Mouse (Mus musculus): ENCODE data around the gene Anks3. TPM values are rescaled to one million over a fixed set of nuclear protein-coding genes. Genes with fewer than 3 reads are reported as not detected.

Anks3 gene
- polyA plus RNA-seq, 1 experiment from 2014 or later = 21.6 TPM

DNA sequence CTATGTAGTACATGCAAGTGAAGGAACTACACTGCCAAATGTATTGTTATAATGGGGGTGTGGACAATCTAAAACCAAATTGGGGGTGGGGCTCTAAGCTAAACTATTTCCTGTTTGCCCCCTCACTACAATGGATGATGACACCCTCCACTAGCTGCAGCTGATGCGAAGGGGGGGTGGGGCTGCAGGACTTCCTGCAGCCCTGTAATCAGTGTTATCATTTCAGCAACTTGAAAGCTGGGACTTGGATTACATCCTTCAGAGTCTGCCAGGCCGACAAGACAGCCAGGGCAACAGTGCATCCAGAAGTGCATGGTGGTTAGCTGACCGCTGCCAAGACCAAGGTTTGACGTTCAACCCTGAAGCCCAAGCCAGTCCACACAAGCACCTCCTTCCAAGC lies 7.6 kb upstream of the Anks3 start:
- Histone ChIP-seq H3K36me3 (ENCODE audit: control insufficient read depth, insufficient read depth, low read length) (no peaks in the 10 kb centered on the region), H3K4me3 (ENCODE audit: low read depth, low read length) (no peak overlapping the region), H3K9ac (ENCODE audit: low read length) (no peak overlapping the region), H3K9me3 (ENCODE audit: control insufficient read depth, low read length) (no peaks in the 10 kb centered on the region), H3K4me2 (replicated peaks; ENCODE audit: low read depth) (no peak overlapping the region), H3K27ac (replicated peaks) (no peak overlapping the region), H3K27me3 (ENCODE audit: control insufficient read depth, insufficient read depth, low read length) (no peaks in the 10 kb centered on the region), H3K4me1 (replicated peaks; ENCODE audit: control insufficient read depth, insufficient read depth) (no peaks in the 10 kb centered on the region)
- 76% methylated on average over 4 of the region's 4 CpGs for WGBS
- ATAC-seq (ENCODE audit: low FRiP score, low TSS enrichment) (no peak), DNase-seq (ENCODE audit: low spot score) (no peak)
- TF ChIP-seq CTCF (IDR thresholded peaks at IDR 0.05; ENCODE audit: low read depth) (no peak), EP300 (optimal IDR thresholded peaks at IDR 0.05) (no peak)

DNA sequence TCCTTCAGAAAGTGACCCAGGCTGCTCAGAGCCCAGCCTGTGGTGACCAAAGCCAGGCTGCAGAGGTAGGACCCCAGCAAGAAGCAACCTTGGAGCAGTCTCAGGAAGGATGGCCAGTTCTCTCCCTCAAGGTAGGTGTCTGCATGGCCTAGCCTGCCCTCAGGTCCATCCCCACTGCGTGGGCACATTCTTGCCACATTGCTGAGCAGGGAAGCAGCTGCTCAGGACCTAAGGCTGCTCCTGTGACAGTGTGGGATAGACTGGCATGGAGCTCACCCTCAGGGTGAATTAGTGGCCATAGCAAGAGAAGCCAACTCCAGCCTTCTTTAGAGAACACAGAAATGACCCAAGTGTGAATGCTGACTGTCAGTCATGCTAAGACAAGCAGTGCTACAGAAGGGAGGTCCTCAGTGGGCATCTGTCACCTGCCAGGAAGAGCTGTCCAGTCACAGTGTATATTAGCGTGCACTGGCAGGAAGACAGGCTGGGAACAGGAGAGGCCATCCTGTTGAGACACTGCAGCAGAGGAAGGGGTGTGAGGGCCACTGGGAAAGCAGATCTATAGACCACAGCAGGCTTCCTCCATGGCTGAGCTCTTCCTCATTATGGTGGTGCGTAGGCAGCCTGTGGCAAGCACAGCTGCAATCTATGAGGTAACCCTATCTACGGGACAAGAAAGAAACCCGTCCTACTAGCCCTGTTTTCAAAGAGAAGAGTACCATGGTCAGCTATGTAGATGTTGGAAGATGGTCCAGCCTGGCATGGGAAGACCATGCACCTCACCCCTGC lies 5.2 kb upstream of the Anks3 start:
- H3K9me3 ChIP-seq (ENCODE audit: control insufficient read depth, low read length) = no peaks in the 10 kb centered on the region
- no peak overlapping the region for H3K4me2 ChIP-seq (replicated peaks; ENCODE audit: low read depth)
- no peaks in the 10 kb centered on the region for H3K27me3 ChIP-seq (ENCODE audit: control insufficient read depth, insufficient read depth, low read length)
- H3K4me1 ChIP-seq (replicated peaks; ENCODE audit: control insufficient read depth, insufficient read depth) = no peaks in the 10 kb centered on the region
- ATAC-seq (ENCODE audit: low FRiP score, low TSS enrichment) (no peak), DNase-seq (ENCODE audit: low spot score) (no peak)
- WGBS = 79% methylated on average over 5 of the region's 5 CpGs
- no peak for TF ChIP-seq CTCF (IDR thresholded peaks at IDR 0.05; ENCODE audit: low read depth)
- no peak for TF ChIP-seq EP300 (optimal IDR thresholded peaks at IDR 0.05)
- H3K27ac ChIP-seq (replicated peaks) = no peak overlapping the region
- no peak overlapping the region for H3K4me3 ChIP-seq (ENCODE audit: low read depth, low read length)
- no peak overlapping the region for H3K9ac ChIP-seq (ENCODE audit: low read length)
- H3K36me3 ChIP-seq (ENCODE audit: control insufficient read depth, insufficient read depth, low read length) = no peaks in the 10 kb centered on the region

DNA sequence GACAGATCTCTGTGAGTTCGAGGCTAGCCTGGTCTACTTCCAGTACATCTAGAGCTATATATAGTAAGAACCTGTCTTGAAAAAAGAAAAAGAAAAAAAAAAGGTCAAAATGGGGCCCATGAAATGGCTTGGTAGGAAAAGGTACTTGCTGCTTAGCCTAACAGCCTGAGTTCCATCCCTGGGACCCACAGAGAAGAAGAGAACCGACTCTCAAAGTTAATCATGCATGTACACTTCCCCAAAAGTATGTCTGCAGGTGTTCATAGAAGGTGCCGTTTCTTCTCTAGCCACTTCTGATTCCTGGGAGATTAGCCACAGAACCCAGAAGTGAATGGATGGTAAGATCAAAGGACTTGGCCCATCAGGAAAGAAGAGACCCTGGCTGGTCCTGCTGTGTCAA lies 4.4 kb upstream of the Anks3 start:
- WGBS = 83% methylated on average over 3 of the region's 3 CpGs
- no peak overlapping the region for H3K4me3 ChIP-seq (ENCODE audit: low read depth, low read length)

DNA sequence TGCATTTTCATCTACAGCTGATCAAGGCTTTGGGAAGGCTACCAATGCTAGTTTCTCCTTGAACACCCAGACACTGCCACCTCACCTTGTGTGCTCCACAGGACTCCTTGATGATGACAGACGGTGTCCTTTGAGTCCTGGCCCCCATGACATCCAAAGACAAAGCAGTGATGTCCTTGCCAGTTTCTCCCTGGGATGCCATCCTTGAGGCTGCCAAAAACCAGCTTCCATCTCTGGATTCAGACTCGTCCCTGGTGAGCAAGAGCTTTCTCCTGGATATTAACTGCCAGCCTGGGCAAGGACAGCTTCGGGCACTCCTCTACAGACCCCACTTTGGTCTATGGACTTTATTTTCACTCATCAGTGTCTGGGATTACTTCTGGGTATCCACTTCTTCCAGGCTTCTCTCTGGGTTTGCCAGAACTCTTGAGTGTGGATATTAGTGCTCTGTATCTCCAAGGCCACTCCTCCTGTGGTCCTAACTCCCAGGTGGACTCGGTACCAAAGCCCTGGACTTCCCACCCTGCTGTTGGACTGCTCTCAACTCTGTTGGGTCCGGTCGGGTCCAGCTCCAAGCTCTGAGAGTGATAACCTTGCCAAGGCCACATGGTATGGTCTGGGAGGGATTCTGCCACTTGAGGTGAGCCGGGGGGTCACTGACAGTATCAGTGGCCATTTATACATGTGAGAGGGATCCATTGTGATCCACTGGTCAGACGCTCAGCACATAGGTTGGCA lies 1.6 kb upstream of the Anks3 start:
- Histone ChIP-seq H3K9me3 (ENCODE audit: control insufficient read depth, low read length) (no peaks in the 10 kb centered on the region), H3K27ac (replicated peaks) (no peak overlapping the region), H3K4me1 (replicated peaks; ENCODE audit: control insufficient read depth, insufficient read depth) (peaks cover 3% of the 10 kb centered on the region; the same call in 1 of the 2 replicates), H3K27me3 (ENCODE audit: control insufficient read depth, insufficient read depth, low read length) (no peaks in the 10 kb centered on the region), H3K4me3 (ENCODE audit: low read depth, low read length) (no peak overlapping the region), H3K36me3 (ENCODE audit: control insufficient read depth, insufficient read depth, low read length) (no peaks in the 10 kb centered on the region), H3K4me2 (replicated peaks; ENCODE audit: low read depth) (peak overlapping the region; percentile 85; the same call in 1 of the 2 replicates), H3K9ac (ENCODE audit: low read length) (no peak overlapping the region)
- no peak for DNase-seq (ENCODE audit: low spot score)
- no peak for ATAC-seq (ENCODE audit: low FRiP score, low TSS enrichment)
- 89% methylated on average over 8 of the region's 8 CpGs for WGBS
- no peak for TF ChIP-seq CTCF (IDR thresholded peaks at IDR 0.05; ENCODE audit: low read depth)
- TF ChIP-seq EP300 (optimal IDR thresholded peaks at IDR 0.05) = no peak

More for the DNA sequence above, 4.4 kb upstream of the Anks3 start:
- no peak overlapping the region for H3K4me2 ChIP-seq (replicated peaks; ENCODE audit: low read depth)
- TF ChIP-seq EP300 (optimal IDR thresholded peaks at IDR 0.05) (no peak), CTCF (IDR thresholded peaks at IDR 0.05; ENCODE audit: low read depth) (no peak)
- H3K36me3 ChIP-seq (ENCODE audit: control insufficient read depth, insufficient read depth, low read length) = no peaks in the 10 kb centered on the region
- no peak for DNase-seq (ENCODE audit: low spot score)
- H3K9me3 ChIP-seq (ENCODE audit: control insufficient read depth, low read length) = no peaks in the 10 kb centered on the region
- H3K9ac ChIP-seq (ENCODE audit: low read length) = no peak overlapping the region
- H3K27me3 ChIP-seq (ENCODE audit: control insufficient read depth, insufficient read depth, low read length) = no peaks in the 10 kb centered on the region
- no peak for ATAC-seq (ENCODE audit: low FRiP score, low TSS enrichment)
- no peaks in the 10 kb centered on the region for H3K4me1 ChIP-seq (replicated peaks; ENCODE audit: control insufficient read depth, insufficient read depth)
- no peak overlapping the region for H3K27ac ChIP-seq (replicated peaks)

DNA sequence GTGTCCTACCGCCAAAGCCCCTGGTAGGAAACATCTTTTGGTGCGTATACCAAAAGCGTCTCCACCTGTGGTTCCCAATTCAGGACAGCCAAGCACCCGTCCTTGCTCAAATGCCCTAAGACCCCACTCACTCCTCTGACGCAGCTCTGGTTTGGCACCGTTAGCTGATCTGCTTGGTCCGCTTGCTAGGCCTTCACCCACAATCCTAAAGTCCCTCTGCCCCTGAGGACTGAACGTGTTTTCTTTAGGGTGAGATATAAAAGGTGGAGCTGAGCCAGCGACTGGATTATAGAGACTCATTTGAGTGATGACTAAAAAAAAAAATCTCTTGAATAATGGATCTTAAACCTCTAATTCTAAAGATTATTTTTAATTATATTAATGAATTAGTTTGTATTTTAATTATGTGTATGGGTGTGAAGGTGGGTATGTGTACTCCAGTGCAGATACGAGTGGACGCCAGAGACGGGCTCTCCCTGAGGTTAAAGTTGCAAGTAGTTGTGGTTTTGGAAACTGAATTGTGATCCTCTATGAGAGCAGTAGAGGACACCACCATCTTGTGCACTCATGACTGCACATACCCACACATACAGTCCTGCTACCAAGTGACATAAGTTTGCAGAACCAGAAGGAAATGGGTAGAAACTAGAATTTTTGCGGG lies 856 bp upstream of the Anks3 start:
- Histone ChIP-seq H3K27me3 (ENCODE audit: control insufficient read depth, insufficient read depth, low read length) (no peaks in the 10 kb centered on the region), H3K4me1 (replicated peaks; ENCODE audit: control insufficient read depth, insufficient read depth) (peaks cover 3% of the 10 kb centered on the region; the same call in 1 of the 2 replicates), H3K9ac (ENCODE audit: low read length) (peak overlapping the region; percentile 86), H3K9me3 (ENCODE audit: control insufficient read depth, low read length) (no peaks in the 10 kb centered on the region), H3K36me3 (ENCODE audit: control insufficient read depth, insufficient read depth, low read length) (no peaks in the 10 kb centered on the region), H3K4me2 (replicated peaks; ENCODE audit: low read depth) (peak overlapping the region; percentile 85), H3K4me3 (ENCODE audit: low read depth, low read length) (peak overlapping the region; percentile 89), H3K27ac (replicated peaks) (peak overlapping the region; percentile 85)
- no peak for ATAC-seq (ENCODE audit: low FRiP score, low TSS enrichment)
- no peak for DNase-seq (ENCODE audit: low spot score)
- WGBS = 18% methylated on average over 13 of the region's 13 CpGs
- TF ChIP-seq EP300 (optimal IDR thresholded peaks at IDR 0.05) (no peak), CTCF (IDR thresholded peaks at IDR 0.05; ENCODE audit: low read depth) (no peak)

All from stomach, postnatal 0 days (tissue).